Mouse (Mus musculus) heart, postnatal 0 days (tissue): Measurements from ENCODE around the gene Dusp28. TPM values are rescaled to one million over a fixed set of nuclear protein-coding genes. Genes with fewer than 3 reads are reported as not detected.

ENCODE experiments used
- ATAC-seq: fragments of 200-750 bp; cut with Nextera tagmentation; 2 replicates; pipeline ENCODE4 v1.8.0; 2017; ENCODE audit warnings: low read depth, moderate number of reproducible peaks, moderate library complexity; ENCODE audit not compliant: insufficient read depth
- DNase-seq: peaks from one replicate; pipeline ENCODE4 v3.0.0-alpha.2; 2016; ENCODE audit warnings: low spot score
- H3K27ac ChIP-seq: fragments of 300-500 bp; sonication (generic); 2 replicates; pipeline ENCODE4 v1.5.1; 2014; ENCODE audit warnings: low read depth, mild to moderate bottlenecking
- H3K27me3 ChIP-seq: fragments of 300-500 bp; sonication (generic); 2 replicates; pipeline ENCODE4 v1.6.1; 2014; ENCODE audit warnings: low read length, mixed read lengths; ENCODE audit not compliant: control insufficient read depth, insufficient read depth
- H3K36me3 ChIP-seq: fragments of 300-500 bp; sonication (generic); replicated peaks from 2 replicates; pipeline ENCODE4 v1.6.1; 2014; ENCODE audit warnings: low read length, mixed read lengths; ENCODE audit not compliant: control insufficient read depth, insufficient read depth
- H3K4me1 ChIP-seq: fragments of 300-500 bp; sonication (generic); 2 replicates; pipeline ENCODE4 v1.6.1; 2014; ENCODE audit warnings: antibody characterized with exemption; ENCODE audit not compliant: control insufficient read depth, insufficient read depth
- H3K4me2 ChIP-seq: fragments of 300-500 bp; sonication (generic); 2 replicates; pipeline ENCODE4 v1.6.1; 2014; ENCODE audit warnings: low read depth, mild to moderate bottlenecking, low read length, moderate library complexity
- H3K4me3 ChIP-seq: fragments of 300-500 bp; sonication (generic); 2 replicates; pipeline ENCODE4 v1.5.1; 2014; ENCODE audit warnings: low read depth, low read length
- H3K9ac ChIP-seq: fragments of 300-500 bp; sonication (generic); replicated peaks from 2 replicates; pipeline ENCODE4 v1.6.1; 2014; ENCODE audit warnings: low read depth, low read length, mixed read lengths
- H3K9me3 ChIP-seq: fragments of 300-500 bp; sonication (generic); replicated peaks from 2 replicates; pipeline ENCODE4 v1.6.1; 2016; ENCODE audit warnings: low read length; ENCODE audit not compliant: control insufficient read depth
- CTCF ChIP-seq: IDR thresholded peaks from 2 replicates; pipeline ENCODE4 v1.5.1; 2016; ENCODE audit warnings: antibody characterized with exemption, control low read depth, low read depth
- EP300 ChIP-seq: IDR thresholded peaks from 2 replicates; pipeline ENCODE4 v1.6.1; 2016; ENCODE audit warnings: antibody characterized with exemption, low read depth
- WGBS: fragments of 180-500 bp; shearing (Covaris S2); extraction: QIAGEN DNeasy Blood & Tissue Kit; methylation state at CpG from one replicate; pipeline ENCODE4 v1.1.7; 2014; 5-methylcytosine and 5-hydroxymethylcytosine counted together
- polyA plus RNA-seq: library from polyadenylated mRNA; unstranded; fragments of >200 nt; fragmentation: Nextera tagmentation; extraction: Ambion mirVana; gene quantifications from 2 replicates; pipeline ENCODE4 v1.2.1, GENCODE M21; 2015
- total RNA-seq: library from RNA; depleted of rRNA; stranded (reverse); fragments of >200 nt; gene quantifications from 2 replicates; pipeline ENCODE4 v1.2.3, GENCODE M21; 2014; ENCODE audit warnings: low replicate concordance; rRNA removed

Dusp28 gene
- total RNA-seq (23.5 and 26.8 TPM in 2 replicates), polyA plus RNA-seq (21.4 and 25.2 TPM in 2 replicates)

GRCm38 (mm10) chr1:92906779-92907631, at the start of gene Dusp28:
Gene Dusp28 (plus strand): TSS chr1:92906981.
- Histone ChIP-seq H3K4me2 (peak within 1 kb of the TSS; percentile 86), H3K9me3 (no peaks in the 10 kb centered on the region), H3K36me3 (no peaks in the 10 kb centered on the region), H3K27ac (peak within 1 kb of the TSS; percentile 88), H3K9ac (peak within 1 kb of the TSS; percentile 61), H3K27me3 (0 out of 2 replicates have a peak, but pooled peaks cover 2% of the 10 kb centered on the region), H3K4me3 (peak within 1 kb of the TSS; percentile 71), H3K4me1 (peaks cover 23% of the 10 kb centered on the region)
- ATAC-seq (peak; percentile 86), DNase-seq (peak; percentile 76)
- under 1% methylated on average over 81 of the region's 81 CpGs for WGBS
- TF ChIP-seq EP300 (0 out of 2 replicates have a peak, but pooled peaks have one; percentile 38), CTCF (peak; percentile 58)

DNA sequence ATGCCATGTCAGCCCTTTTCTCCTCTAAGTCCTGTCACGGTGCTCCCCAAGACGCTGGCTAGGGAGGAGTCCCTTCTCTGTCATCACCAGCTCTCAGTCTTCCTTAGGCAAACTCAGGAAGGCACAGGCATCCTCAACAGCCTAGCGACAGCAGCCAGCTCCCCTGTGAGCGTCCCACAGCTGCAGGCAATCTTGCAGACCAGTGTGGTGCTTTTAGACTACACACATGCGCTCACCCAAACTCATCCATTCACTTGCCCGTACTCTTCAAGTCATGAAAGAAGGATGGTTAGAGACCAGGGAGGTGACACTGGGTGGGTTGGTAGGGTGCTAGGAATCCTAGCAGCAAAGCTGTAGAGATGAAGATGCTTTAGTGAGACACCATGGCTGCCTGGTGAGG, 45.3 kb upstream of the Dusp28 start:
- Histone ChIP-seq H3K36me3 (peaks cover 33% of the 10 kb centered on the region), H3K4me2 (no peak overlapping the region), H3K9me3 (no peaks in the 10 kb centered on the region), H3K4me3 (no peak overlapping the region), H3K9ac (no peak overlapping the region), H3K4me1 (no peaks in the 10 kb centered on the region), H3K27me3 (no peaks in the 10 kb centered on the region; the same call in 1 of the 2 replicates), H3K27ac (no peak overlapping the region)
- WGBS: 66% methylated on average over 6 of the region's 6 CpGs
- no peak for DNase-seq
- no peak for ATAC-seq
- no peak for TF ChIP-seq CTCF
- TF ChIP-seq EP300: no peak

- ATAC-seq: no peak
- Histone ChIP-seq H3K4me2 (no peak overlapping the region), H3K36me3 (peaks cover 16% of the 10 kb centered on the region), H3K4me1 (no peaks in the 10 kb centered on the region), H3K9me3 (no peaks in the 10 kb centered on the region), H3K27ac (no peak overlapping the region), H3K27me3 (no peaks in the 10 kb centered on the region; the same call in 1 of the 2 replicates), H3K9ac (no peak overlapping the region), H3K4me3 (no peak overlapping the region)
- no peak for TF ChIP-seq CTCF
- no peak for TF ChIP-seq EP300
- DNase-seq: no peak
- WGBS: 77% methylated on average over 4 of the region's 4 CpGs
These were observed 43.5 kb upstream of the Dusp28 start for GRCm38 (mm10) chr1:92863268-92863667.

DNA sequence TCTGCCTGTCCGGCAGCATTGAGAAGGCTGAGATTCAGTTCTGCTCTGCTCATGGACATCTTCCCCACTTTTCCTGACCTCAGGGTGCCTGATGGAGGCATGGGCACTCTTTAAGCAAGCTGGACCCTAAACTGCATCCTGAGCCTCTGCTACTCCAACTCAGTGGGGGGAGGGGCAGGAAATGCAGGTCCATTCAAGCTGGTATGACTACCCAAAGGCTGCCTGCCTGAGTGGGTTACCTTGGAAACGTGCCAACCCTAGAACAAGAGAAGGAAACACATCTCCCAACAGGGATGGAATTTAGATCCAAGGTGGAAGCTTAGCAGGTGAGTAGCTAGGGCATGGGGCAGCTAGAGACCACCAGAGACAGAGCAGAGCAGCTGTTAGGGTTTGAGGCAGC, 40.6 kb upstream of the Dusp28 start:
- no peak for TF ChIP-seq EP300
- no peak for TF ChIP-seq CTCF
- WGBS: 61% methylated on average over 2 of the region's 2 CpGs
- Histone ChIP-seq H3K27me3 (no peaks in the 10 kb centered on the region; the same call in 1 of the 2 replicates), H3K4me3 (no peak overlapping the region), H3K4me1 (no peaks in the 10 kb centered on the region), H3K36me3 (no peaks in the 10 kb centered on the region), H3K4me2 (no peak overlapping the region), H3K27ac (no peak overlapping the region), H3K9me3 (no peaks in the 10 kb centered on the region), H3K9ac (no peak overlapping the region)
- DNase-seq (no peak), ATAC-seq (no peak)

DNA sequence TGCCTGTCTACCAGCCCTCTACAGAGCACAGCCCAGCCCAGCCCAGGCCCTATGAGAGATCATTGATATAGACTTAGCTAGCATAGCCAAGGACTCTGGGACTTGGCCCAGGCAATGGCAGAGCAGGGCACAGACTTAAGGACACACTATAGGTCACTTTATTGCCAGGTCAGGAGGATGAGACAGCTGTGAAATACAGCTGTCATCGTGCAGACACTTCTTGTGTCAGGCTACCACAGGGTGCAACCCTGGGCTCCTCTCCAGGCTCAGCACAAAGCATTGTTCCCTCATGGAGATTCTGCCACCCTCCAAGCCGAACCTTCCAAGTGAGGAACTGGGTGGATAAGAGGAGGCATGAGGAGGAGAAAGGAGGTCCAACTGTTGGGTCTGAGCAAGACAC, 36.8 kb upstream of the Dusp28 start:
- H3K9ac ChIP-seq: no peak overlapping the region
- H3K4me2 ChIP-seq: no peak overlapping the region
- ATAC-seq: no peak
- H3K9me3 ChIP-seq: no peaks in the 10 kb centered on the region
- no peak overlapping the region for H3K4me3 ChIP-seq
- no peak overlapping the region for H3K27ac ChIP-seq
- 84% methylated on average over 2 of the region's 2 CpGs for WGBS
- H3K4me1 ChIP-seq: no peaks in the 10 kb centered on the region
- H3K36me3 ChIP-seq: no peaks in the 10 kb centered on the region
- TF ChIP-seq EP300 (no peak), CTCF (no peak)
- no peak for DNase-seq
- H3K27me3 ChIP-seq: no peaks in the 10 kb centered on the region; the same call in 1 of the 2 replicates
